Mouse (Mus musculus) forebrain, embryonic 12.5 days (tissue): ENCODE results near the gene Elfn2. TPM values are rescaled to one million over a fixed set of nuclear protein-coding genes. Genes with fewer than 3 reads are reported as not detected.

Experiments
- ATAC-seq: fragments of 200-750 bp; cut with Nextera tagmentation; 2 replicates; pipeline ENCODE4 v1.8.0; 2017; ENCODE audit warnings: moderate TSS enrichment; ENCODE audit not compliant: low FRiP score
- H3K27ac ChIP-seq: fragments of 300-500 bp; sonication (generic); 2 replicates; pipeline ENCODE4 v1.5.1; 2016; ENCODE audit warnings: mild to moderate bottlenecking
- H3K27me3 ChIP-seq: fragments of 300-500 bp; sonication (generic); 2 replicates; pipeline ENCODE4 v1.6.1; 2016; ENCODE audit warnings: mild to moderate bottlenecking
- H3K36me3 ChIP-seq: fragments of 300-500 bp; sonication (generic); replicated peaks from 2 replicates; pipeline ENCODE4 v1.6.1; 2016; ENCODE audit warnings: mild to moderate bottlenecking
- H3K4me1 ChIP-seq: fragments of 300-500 bp; sonication (generic); 2 replicates; pipeline ENCODE4 v1.6.1; 2016
- H3K4me2 ChIP-seq: fragments of 300-500 bp; sonication (generic); 2 replicates; pipeline ENCODE4 v1.6.1; 2016; ENCODE audit warnings: mild to moderate bottlenecking, moderate library complexity
- H3K4me3 ChIP-seq: fragments of 300-500 bp; sonication (generic); replicated peaks from 2 replicates; pipeline ENCODE4 v1.5.1; 2016; ENCODE audit warnings: mild to moderate bottlenecking
- H3K9ac ChIP-seq: fragments of 300-500 bp; sonication (generic); 2 replicates; pipeline ENCODE4 v1.6.1; 2016; ENCODE audit warnings: mild to moderate bottlenecking
- H3K9me3 ChIP-seq: fragments of 300-500 bp; sonication (generic); 2 replicates; pipeline ENCODE4 v1.6.1; 2016
- WGBS: fragments of 180-500 bp; shearing (Covaris S2); methylation state at CpG from one replicate; pipeline ENCODE4 v1.1.7; 2016; 5-methylcytosine and 5-hydroxymethylcytosine counted together
- polyA plus RNA-seq: library from polyadenylated mRNA; unstranded; fragments of >200 nt; fragmentation: Nextera tagmentation; extraction: Ambion mirVana; gene quantifications from 2 replicates; pipeline ENCODE4 v1.2.1, GENCODE M21; 2016

The Elfn2 gene
- polyA plus RNA-seq, 1 experiment from 2014 or later, result 1.2 TPM

- H3K9me3 ChIP-seq, result no peaks in the 10 kb centered on the region
- 82% methylated on average over 13 of the region's 13 CpGs for WGBS
- H3K4me1 ChIP-seq, result peaks cover 19% of the 10 kb centered on the region
- no peak overlapping the region for H3K4me2 ChIP-seq
- peak overlapping the region; percentile 66 for H3K27ac ChIP-seq
- peaks cover 16% of the 10 kb centered on the region; the same call in 1 of the 2 replicates for H3K27me3 ChIP-seq
- no peaks in the 10 kb centered on the region for H3K36me3 ChIP-seq
- ATAC-seq, result no peak
- H3K9ac ChIP-seq, result no peak overlapping the region
- H3K4me3 ChIP-seq, result no peak overlapping the region
Measured at GRCm38 (mm10) chr15:78698491-78699135, 20.0 kb downstream of the Elfn2 start.

- Histone ChIP-seq H3K36me3 (no peaks in the 10 kb centered on the region), H3K4me1 (peaks cover 19% of the 10 kb centered on the region), H3K9ac (no peak overlapping the region), H3K4me2 (no peak overlapping the region), H3K27ac (peak overlapping the region; percentile 66), H3K9me3 (no peaks in the 10 kb centered on the region), H3K27me3 (peaks cover 16% of the 10 kb centered on the region; the same call in 1 of the 2 replicates), H3K4me3 (no peak overlapping the region)
- no peak for ATAC-seq
- whole genome bisulfite sequencing, result 35% methylated on average over 5 of the region's 5 CpGs
Measured at GRCm38 (mm10) chr15:78698084-78698483, 20.5 kb downstream of the Elfn2 start.

DNA sequence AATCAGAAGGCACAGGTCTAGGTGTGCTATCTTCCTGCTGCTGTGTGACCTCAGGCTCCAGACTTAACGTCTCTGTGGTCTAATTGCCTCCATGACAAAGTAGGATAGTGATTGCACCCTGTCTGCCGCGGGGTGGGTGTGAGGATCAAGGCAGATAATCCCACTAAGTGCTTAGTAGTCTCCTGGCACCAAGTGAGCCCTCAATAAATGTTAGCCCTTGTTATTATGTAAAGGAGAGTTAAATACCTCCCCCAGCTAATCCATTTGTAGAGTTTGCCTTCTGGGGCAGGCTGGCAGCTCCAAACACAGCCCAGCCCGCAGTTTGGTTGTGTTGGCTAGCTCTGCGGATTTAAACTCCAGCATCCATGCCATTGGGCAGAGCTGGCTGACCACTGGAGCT, 22.8 kb downstream of the Elfn2 start:
- WGBS, result 6% methylated on average over 5 of the region's 5 CpGs
- no peak overlapping the region for H3K4me3 ChIP-seq
- H3K4me2 ChIP-seq, result no peak overlapping the region
- H3K27ac ChIP-seq, result no peak overlapping the region
- no peaks in the 10 kb centered on the region for H3K9me3 ChIP-seq
- no peak overlapping the region for H3K9ac ChIP-seq
- H3K27me3 ChIP-seq, result peaks cover 20% of the 10 kb centered on the region
- H3K36me3 ChIP-seq, result no peaks in the 10 kb centered on the region
- peaks cover 19% of the 10 kb centered on the region for H3K4me1 ChIP-seq
- no peak for ATAC-seq

GRCm38 (mm10) chr15:78692505-78692904, 26.1 kb downstream of the Elfn2 start:
- H3K27me3 ChIP-seq, result peaks cover 13% of the 10 kb centered on the region
- H3K9ac ChIP-seq, result no peak overlapping the region
- 68% methylated on average over 8 of the region's 8 CpGs for WGBS
- H3K9me3 ChIP-seq, result no peaks in the 10 kb centered on the region
- peaks cover 17% of the 10 kb centered on the region for H3K4me1 ChIP-seq
- H3K27ac ChIP-seq, result no peak overlapping the region
- H3K4me3 ChIP-seq, result no peak overlapping the region
- H3K4me2 ChIP-seq, result no peak overlapping the region
- H3K36me3 ChIP-seq, result no peaks in the 10 kb centered on the region
- no peak for ATAC-seq

DNA sequence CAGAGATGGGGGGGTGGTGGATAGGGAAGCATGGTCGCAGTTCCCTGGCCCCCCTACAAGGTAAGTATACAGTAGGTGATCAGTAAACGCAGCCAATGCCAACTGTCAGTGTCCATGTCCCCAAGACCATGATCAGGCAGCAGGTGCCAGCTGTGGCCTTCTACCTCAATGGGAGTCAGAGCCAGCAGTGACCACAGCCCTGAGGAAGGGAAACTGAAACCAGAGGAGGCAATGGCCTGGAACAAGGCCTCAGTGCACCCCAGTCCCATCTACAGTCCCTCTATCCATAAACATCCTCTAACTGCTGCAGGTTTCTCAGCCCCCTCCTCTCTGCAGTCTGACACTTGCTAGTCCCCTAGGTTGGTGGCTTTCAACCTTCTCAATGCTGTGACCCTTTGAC, 27.9 kb downstream of the Elfn2 start:
- no peak for ATAC-seq
- 96% methylated on average over 2 of the region's 2 CpGs for WGBS
- peaks cover 26% of the 10 kb centered on the region for H3K4me1 ChIP-seq
- no peak overlapping the region for H3K4me3 ChIP-seq
- no peak overlapping the region for H3K9ac ChIP-seq
- H3K9me3 ChIP-seq, result no peaks in the 10 kb centered on the region
- no peak overlapping the region for H3K4me2 ChIP-seq
- no peak overlapping the region for H3K27ac ChIP-seq
- H3K36me3 ChIP-seq, result no peaks in the 10 kb centered on the region
- peaks cover 24% of the 10 kb centered on the region for H3K27me3 ChIP-seq

DNA sequence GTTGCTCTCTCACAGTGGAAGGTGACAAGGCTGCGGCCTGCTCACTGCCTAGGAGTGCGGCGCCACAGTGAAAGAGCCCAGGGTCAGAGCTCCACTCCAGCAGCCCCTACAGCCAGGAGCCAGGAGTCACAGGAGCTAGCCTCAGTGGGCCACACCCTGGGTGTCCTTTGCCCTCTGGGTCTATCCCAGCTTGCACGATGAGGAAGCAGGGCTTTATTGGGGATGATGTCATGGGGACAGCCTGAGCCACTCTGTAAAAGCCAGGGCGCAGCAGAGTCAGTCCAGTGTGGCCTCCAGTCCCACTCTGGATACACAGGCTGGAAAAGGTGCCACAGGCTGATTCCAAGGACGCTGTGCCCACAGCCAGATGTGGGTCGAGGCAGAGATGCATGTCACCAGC, 31.7 kb downstream of the Elfn2 start:
- no peak for ATAC-seq
- Histone ChIP-seq H3K4me2 (no peak overlapping the region), H3K27ac (0 out of 2 replicates have a peak overlapping the region, but pooled peaks have one; percentile 8), H3K4me1 (peaks cover 63% of the 10 kb centered on the region), H3K9ac (no peak overlapping the region), H3K9me3 (no peaks in the 10 kb centered on the region), H3K4me3 (no peak overlapping the region), H3K36me3 (no peaks in the 10 kb centered on the region), H3K27me3 (peaks cover 26% of the 10 kb centered on the region)
- 67% methylated on average over 7 of the region's 7 CpGs for WGBS

- Histone ChIP-seq H3K9me3 (no peaks in the 10 kb centered on the region), H3K27ac (peak overlapping the region; percentile 89), H3K4me3 (no peak overlapping the region), H3K4me1 (peaks cover 87% of the 10 kb centered on the region), H3K36me3 (no peaks in the 10 kb centered on the region), H3K4me2 (peak overlapping the region; percentile 39), H3K9ac (0 out of 2 replicates have a peak overlapping the region, but pooled peaks have one; percentile 1), H3K27me3 (peaks cover 39% of the 10 kb centered on the region; the same call in 1 of the 2 replicates)
- peak; percentile 51 for ATAC-seq
- 5% methylated on average over 9 of the region's 9 CpGs for WGBS
Measured at GRCm38 (mm10) chr15:78684111-78684510, 34.5 kb downstream of the Elfn2 start.

DNA sequence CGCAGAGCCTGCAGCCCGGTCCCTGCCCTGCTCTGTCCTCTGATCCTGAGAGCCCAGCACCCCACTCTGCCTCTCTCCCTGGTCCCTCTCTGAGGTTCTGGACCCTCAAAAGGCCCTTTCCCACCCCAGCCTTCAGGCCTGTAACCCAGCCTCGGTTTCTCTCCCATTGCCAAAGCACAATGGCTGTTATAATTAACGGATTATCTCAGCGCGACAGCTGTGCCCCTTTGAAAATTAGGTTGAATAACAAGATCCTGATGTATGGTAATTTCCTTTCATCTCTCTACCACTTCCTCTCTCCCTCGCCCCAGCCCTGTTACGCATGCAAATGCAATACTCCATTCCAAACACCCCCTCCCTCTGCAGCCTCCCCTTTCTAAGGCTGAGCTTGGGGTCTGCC, 35.1 kb downstream of the Elfn2 start:
- Histone ChIP-seq H3K4me1 (peaks cover 87% of the 10 kb centered on the region), H3K9me3 (no peaks in the 10 kb centered on the region), H3K27ac (peak overlapping the region; percentile 89), H3K36me3 (no peaks in the 10 kb centered on the region), H3K27me3 (peaks cover 42% of the 10 kb centered on the region; the same call in 1 of the 2 replicates), H3K4me2 (peak overlapping the region; percentile 39), H3K4me3 (no peak overlapping the region), H3K9ac (0 out of 2 replicates have a peak overlapping the region, but pooled peaks have one; percentile 1)
- WGBS, result 11% methylated on average over 8 of the region's 8 CpGs
- peak; percentile 77 for ATAC-seq

DNA sequence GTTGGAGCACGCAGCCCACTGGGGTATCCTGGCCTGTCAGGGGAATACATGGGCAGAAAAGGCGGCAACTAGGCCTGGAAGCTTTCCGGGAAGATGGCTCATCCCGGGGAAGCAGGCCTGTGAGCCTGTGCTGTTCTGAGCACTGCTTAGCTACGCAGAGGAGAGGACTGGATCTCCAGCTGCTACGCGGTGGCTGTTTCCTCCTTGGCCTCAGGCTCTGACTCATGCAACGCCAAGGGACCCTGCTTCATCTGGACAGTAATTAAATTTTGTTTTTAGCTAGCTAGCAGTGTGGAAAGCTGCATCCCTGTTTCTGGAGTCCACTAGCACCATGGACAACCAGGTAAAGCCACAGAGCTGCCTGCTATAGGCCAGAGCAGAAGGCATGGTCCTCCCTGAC, 36.8 kb downstream of the Elfn2 start:
- Histone ChIP-seq H3K27me3 (peaks cover 43% of the 10 kb centered on the region; the same call in 1 of the 2 replicates), H3K4me1 (peaks cover 70% of the 10 kb centered on the region), H3K9ac (no peak overlapping the region), H3K27ac (0 out of 2 replicates have a peak overlapping the region, but pooled peaks have one; percentile 2), H3K36me3 (no peaks in the 10 kb centered on the region), H3K9me3 (no peaks in the 10 kb centered on the region), H3K4me2 (no peak overlapping the region), H3K4me3 (no peak overlapping the region)
- no peak for ATAC-seq
- WGBS, result 72% methylated on average over 8 of the region's 8 CpGs

DNA sequence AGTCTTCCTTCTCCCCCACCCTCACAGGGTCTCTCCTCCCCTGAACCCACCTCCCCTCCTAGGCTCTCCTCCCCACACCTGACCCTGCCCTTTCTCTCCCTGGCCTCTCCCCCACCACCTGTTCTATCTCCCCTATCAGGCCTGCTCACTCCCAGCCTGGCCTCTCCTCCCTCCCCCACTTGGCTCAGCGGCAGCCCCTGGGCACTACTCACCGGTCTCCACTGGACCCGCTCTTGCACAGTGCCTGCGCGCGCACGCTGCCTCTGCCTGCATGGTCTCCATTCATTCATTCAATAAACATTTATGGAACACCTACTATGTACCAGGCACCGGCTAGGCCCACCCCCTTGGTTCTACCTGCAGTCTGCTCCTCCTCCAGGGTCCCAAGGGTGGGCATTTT, 37.3 kb downstream of the Elfn2 start:
- Histone ChIP-seq H3K27ac (0 out of 2 replicates have a peak overlapping the region, but pooled peaks have one; percentile 13), H3K4me3 (no peak overlapping the region), H3K9ac (0 out of 2 replicates have a peak overlapping the region, but pooled peaks have one; percentile 25), H3K36me3 (no peaks in the 10 kb centered on the region), H3K4me2 (no peak overlapping the region), H3K4me1 (peaks cover 66% of the 10 kb centered on the region), H3K9me3 (no peaks in the 10 kb centered on the region), H3K27me3 (peaks cover 44% of the 10 kb centered on the region; the same call in 1 of the 2 replicates)
- no peak for ATAC-seq
- WGBS, result 87% methylated on average over 8 of the region's 8 CpGs

GRCm38 (mm10) chr15:78680291-78680690, 38.3 kb downstream of the Elfn2 start:
- Histone ChIP-seq H3K4me2 (no peak overlapping the region), H3K4me3 (no peak overlapping the region), H3K9ac (no peak overlapping the region), H3K27ac (0 out of 2 replicates have a peak overlapping the region, but pooled peaks have one; percentile 13), H3K4me1 (peaks cover 65% of the 10 kb centered on the region), H3K36me3 (no peaks in the 10 kb centered on the region), H3K27me3 (peaks cover 37% of the 10 kb centered on the region; the same call in 1 of the 2 replicates), H3K9me3 (no peaks in the 10 kb centered on the region)
- ATAC-seq, result no peak
- 83% methylated on average over 22 of the region's 22 CpGs for WGBS

DNA sequence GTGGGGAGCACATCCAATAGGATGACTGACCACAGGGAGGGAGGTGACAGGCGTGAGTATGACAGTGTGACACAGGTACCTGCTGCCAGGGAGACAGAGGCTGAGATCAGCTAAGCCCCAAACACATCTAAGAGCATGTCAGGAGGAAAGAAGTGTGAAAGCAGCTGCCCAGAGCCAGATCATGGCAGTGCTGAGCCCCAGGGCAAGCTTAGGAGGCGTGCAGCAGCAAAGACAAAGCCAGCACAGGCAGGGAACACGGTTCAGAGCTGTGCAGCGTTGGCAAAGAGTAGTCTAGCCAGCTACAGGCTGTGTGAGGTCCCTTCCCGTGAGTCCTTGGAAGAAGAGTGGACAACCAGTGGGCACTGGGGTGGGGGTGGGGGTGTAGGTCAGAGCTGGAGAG, 40.9 kb downstream of the Elfn2 start:
- Histone ChIP-seq H3K27me3 (peaks cover 52% of the 10 kb centered on the region), H3K27ac (no peak overlapping the region)
- ATAC-seq, result no peak

DNA sequence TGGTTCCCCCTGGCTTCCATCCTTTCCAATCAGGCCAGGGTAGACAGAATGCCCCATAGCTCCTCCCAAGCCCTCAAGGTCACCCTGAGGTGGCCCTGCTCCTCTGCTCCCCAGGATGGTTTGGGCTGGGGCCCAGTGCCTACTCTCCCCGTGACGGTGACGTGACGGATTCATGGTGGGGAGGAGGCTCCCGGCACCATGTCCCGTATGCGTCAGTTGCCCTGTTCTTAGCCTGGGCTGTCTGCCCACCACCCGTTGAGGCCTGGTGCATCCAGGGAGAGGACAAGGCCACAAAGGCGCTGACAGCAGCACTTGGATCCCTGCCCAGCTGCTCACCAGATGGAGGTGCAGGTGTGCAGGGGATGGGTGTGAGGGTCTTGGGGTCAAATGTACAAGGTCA, 41.6 kb downstream of the Elfn2 start:
- 83% methylated on average over 9 of the region's 9 CpGs for WGBS
- Histone ChIP-seq H3K4me3 (no peak overlapping the region), H3K4me1 (peaks cover 40% of the 10 kb centered on the region), H3K27ac (no peak overlapping the region), H3K27me3 (peaks cover 59% of the 10 kb centered on the region), H3K4me2 (no peak overlapping the region), H3K36me3 (no peaks in the 10 kb centered on the region), H3K9ac (no peak overlapping the region), H3K9me3 (no peaks in the 10 kb centered on the region)
- ATAC-seq, result no peak

More for the DNA sequence above, 40.9 kb downstream of the Elfn2 start:
- Histone ChIP-seq H3K36me3 (no peaks in the 10 kb centered on the region), H3K4me2 (no peak overlapping the region), H3K9ac (no peak overlapping the region), H3K4me3 (no peak overlapping the region), H3K9me3 (no peaks in the 10 kb centered on the region), H3K4me1 (peaks cover 47% of the 10 kb centered on the region)
- 47% methylated on average over 5 of the region's 5 CpGs for WGBS
